Mouse (Mus musculus): ENCODE results near the gene Mup22. TPM values are rescaled to one million over a fixed set of nuclear protein-coding genes. Genes with fewer than 3 reads are reported as not detected.
"Not testable (repeated sequence)": the region's sequence is repeated elsewhere in the genome, so short reads cannot be mapped to it uniquely, and the experiment has no call there.

The Mup22 gene
- total RNA-seq (2014; rRNA removed) (not detected in 2 replicates), polyA plus RNA-seq (2015; fragmentation: Nextera tagmentation; extraction: Ambion mirVana) (not detected in 2 replicates)

DNA sequence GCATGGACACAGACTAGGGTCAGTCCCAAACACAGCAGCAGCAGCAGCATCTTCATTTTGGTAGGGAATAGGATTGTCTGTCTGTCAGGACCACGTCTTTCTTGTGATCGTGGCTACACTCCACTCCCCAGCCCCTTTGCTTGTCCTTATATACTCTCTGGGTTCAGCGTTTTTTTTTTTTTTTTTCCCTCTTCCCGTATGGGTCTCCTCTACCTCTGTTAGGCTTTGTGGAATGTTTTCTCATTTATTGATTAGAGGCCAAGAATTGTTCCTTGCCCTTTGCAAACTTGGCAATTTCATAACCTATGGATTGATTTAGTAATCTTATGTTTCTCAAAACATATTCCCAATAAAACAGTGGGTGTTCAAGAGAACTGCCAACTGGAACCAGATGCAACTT is at the start of gene Mup22:
Gene Mup22 (minus strand): TSS at position 101 of the 400 bp plus-strand sequence.
- H3K4me2 ChIP-seq (ENCODE audit: low read depth, low read length, poor library complexity, severe bottlenecking); DNase-seq (ENCODE audit: low spot score); H3K4me1 ChIP-seq (ENCODE audit: insufficient read depth, low read length); H3K9ac ChIP-seq (replicated peaks; ENCODE audit: low read length, poor library complexity, severe bottlenecking); H3K27me3 ChIP-seq (ENCODE audit: insufficient read depth, low read length); ATAC-seq (ENCODE audit: low FRiP score); H3K9me3 ChIP-seq (ENCODE audit: low read length); H3K4me3 ChIP-seq (ENCODE audit: low read depth, low read length); H3K36me3 ChIP-seq (ENCODE audit: insufficient read depth, low read length); H3K27ac ChIP-seq (ENCODE audit: low read depth, low read length): not testable (repeated sequence)
- WGBS: 82% methylated on average over 3 of the region's 4 CpGs

DNA sequence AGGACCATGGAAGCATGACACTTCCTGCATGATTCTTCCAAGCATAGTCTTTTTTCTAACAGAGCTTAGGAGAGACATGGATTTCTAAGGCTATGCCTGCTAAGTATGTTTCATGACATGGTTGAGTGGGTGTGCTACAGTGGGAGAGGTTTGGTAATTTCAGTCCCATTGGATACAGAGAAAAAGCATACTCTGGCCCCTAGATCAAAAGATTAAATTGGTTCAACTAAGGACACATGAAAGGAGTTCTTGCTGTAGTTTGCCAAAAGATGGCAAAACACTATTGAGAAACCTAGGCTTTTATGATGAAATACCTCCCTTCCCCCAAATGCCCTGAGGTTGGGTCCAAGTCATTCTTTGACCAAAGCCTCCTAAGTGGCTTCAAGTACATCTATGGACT is 19.6 kb upstream of the Mup22 start:
- DNase-seq (ENCODE audit: low spot score); H3K36me3 ChIP-seq (ENCODE audit: insufficient read depth, low read length); H3K27me3 ChIP-seq (ENCODE audit: insufficient read depth, low read length); H3K27ac ChIP-seq (ENCODE audit: low read depth, low read length); H3K4me1 ChIP-seq (ENCODE audit: insufficient read depth, low read length); ATAC-seq (ENCODE audit: low FRiP score); H3K9me3 ChIP-seq (ENCODE audit: low read length); H3K4me2 ChIP-seq (ENCODE audit: low read depth, low read length, poor library complexity, severe bottlenecking); H3K4me3 ChIP-seq (ENCODE audit: low read depth, low read length); H3K9ac ChIP-seq (replicated peaks; ENCODE audit: low read length, poor library complexity, severe bottlenecking): not testable (repeated sequence)

Other genes with a start within 250 kb of the Mup22 start
- gene Mup10, start 239.3 kb downstream of the Mup22 start, total RNA-seq (2014; rRNA removed): not detected in 2 replicates
- not detected in 2 replicates for gene Mup10, start 239.3 kb downstream of the Mup22 start, polyA plus RNA-seq (2015; fragmentation: Nextera tagmentation; extraction: Ambion mirVana)
- not detected in 2 replicates for gene Mup11, start 159.1 kb downstream of the Mup22 start, total RNA-seq (2014; rRNA removed)
- not detected in 2 replicates for gene Mup11, start 159.1 kb downstream of the Mup22 start, polyA plus RNA-seq (2015; fragmentation: Nextera tagmentation; extraction: Ambion mirVana)
- gene Mup12, start 80.1 kb downstream of the Mup22 start, total RNA-seq (2014; rRNA removed): not detected in 2 replicates
- gene Mup12, start 80.1 kb downstream of the Mup22 start, polyA plus RNA-seq (2015; fragmentation: Nextera tagmentation; extraction: Ambion mirVana): not detected in 2 replicates